Mouse (Mus musculus) right cerebral cortex, postnatal 36 days (tissue): ENCODE data around the gene Tbc1d7.
A peak's percentile ranks its signal among the peaks of the same experiment; 100 is the strongest.

Experiments
- DNase-seq, 2 experiments: peaks; one replicate each; pipeline ENCODE4 v3.0.0; 2022; ENCODE audit warnings: low spot score in 2 of 2, mixed read lengths in 1 of 2

Tbc1d7 gene

DNA sequence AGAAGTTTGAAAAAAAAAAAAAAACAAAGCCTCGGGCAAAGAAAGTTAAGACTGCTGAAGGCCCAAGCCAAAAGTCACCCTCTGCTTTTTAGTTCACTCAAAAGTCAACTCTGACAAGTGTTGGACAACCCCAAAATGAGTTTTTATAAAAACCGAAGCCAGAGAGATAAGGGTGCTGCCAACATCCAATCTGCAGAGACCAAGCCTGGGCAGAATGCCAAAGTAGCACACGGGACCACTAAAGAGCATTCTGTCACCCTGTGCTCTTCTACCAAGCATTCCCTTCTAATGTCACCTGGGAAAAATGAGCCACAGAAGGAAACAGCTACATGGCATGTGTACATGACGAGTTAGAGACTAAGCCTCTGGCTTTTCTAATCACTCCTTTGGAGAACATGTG is 36.8 kb downstream of the Tbc1d7 start:
- DNase-seq: no peak

DNA sequence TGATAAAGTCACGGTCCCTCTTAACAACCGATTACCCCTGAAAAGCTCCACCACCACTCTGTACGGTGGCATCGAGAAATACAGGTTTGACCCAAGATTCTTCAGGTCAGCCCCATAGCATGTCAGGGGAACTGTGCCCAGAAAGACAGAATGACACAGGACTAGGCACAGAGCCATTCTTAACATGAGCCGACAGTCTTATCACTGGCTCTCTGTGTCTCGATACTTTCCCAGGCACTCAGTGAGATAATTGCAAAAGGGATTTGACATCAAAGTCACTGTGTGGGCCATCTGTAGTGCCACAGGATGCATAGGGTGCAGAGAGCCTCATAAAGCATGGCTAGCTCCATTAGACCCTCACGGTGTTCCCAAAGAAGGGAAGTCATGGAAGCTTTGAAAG is 37.9 kb downstream of the Tbc1d7 start:
- DNase-seq: no peak

DNA sequence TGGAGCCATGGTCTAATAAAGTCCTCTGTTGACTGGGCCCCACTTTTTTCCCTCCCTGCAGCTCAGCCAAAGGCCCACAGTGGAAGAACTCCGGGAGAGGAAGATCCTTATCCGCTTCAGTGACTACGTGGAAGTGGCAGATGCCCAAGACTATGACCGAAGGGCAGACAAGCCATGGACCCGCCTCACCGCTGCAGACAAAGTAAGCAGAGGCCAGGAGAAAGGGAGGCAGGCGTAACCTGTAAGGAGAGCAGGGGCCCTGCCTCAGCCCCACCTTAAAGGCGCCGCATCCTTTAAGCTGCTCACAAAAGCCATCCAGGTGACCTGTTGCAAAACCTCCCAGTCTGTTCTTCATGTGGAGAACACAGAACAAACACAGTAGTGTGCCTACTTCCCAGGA is 38.4 kb downstream of the Tbc1d7 start:
- no peak for DNase-seq

DNA sequence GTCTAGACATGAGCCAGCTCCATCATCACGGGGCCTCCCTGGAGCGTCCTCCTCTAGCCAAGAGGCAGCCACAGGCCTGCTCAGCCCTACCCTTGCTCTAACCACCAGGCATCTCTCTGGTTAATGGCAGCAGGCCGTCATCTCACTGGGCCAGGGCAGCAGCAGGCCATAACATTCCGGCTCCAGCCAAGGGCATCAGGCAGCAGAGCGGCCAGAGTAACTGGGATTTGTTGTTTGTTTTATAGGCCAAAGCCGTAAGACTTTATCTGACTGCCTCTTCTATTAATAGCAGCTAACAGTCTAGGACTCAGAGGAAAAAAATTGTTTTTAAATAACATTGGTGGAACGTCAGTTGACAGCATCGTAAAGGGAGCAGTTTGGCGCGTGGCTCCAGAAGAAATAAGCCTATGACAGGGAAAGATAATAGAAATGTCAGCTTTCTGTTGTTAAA is 39.5 kb downstream of the Tbc1d7 start:
- no peak for DNase-seq

DNA sequence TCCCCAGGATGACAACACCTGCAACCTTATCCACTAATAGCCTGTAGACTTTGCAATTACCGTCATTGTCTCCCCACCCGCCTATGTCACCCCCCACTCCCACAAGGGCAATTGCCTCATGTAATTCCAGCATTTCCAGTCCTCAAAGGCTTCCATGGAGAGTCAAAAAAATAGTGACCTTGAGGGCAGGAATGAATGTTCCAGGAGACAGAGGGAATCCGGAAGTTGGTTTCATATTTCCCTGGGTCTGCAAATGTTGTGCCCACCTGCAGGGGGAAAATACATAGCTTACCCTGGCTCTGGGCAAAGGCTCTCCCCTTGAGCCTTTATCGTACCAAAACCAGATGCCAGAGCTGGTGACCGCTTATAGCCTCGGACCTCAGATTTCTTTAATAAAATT is 41.1 kb downstream of the Tbc1d7 start:
- no peak for DNase-seq

DNA sequence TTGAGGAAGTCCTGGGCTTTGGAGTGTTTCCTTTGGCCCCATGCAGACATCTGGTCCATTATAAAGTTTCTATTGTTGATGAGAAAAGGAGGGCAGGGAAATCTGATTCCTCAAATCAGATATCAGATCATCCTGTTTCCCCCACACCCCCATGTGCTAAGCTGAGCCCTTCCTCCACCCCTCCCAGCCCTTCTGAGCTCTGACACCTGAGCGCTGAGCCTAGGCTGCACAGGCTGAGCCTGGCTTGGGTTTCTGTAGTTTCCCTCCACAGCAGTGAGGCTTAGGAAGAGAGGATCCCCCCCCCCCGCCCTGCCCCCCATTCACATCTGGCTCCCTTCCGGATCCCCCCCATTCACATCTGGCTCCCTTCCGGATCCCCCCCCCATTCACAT is 46.6 kb downstream of the Tbc1d7 start:
- no peak for DNase-seq

DNA sequence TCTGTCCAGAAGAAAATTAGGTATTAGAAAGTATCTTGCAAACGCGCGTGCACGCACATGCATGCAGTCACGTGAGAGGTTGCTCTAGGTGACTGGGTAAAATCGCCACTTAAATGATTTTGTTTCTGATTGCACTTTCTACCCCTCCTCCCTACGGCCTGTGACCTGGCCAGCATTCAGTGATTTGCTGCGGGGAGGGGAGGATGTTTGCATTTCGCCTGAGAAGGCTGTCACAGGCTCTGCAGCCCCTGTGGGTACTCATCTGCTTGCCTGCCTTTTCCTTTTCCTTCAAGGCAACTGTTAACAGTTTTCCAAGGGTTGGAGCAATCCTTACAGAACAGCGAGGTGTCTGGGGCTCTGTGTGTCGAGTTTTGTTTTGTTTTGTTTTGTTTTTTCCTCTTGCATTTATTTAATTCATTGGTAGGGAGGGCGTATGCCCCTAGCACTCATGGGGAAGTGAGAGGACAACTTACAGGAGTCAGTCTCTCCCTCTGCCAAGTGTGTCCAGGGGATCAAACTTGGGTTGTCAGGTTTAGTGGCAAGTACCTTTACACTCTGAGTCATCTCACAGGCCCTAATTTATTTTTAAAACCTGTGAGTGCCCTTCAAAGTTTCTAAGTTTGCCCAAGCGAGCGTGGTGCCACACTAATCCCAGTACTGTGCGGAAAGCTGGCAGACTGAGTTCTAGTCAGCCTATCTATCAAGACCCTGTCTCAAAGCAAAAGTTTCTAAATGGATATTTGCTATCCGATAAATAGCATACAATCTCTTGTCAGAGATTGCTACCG is 47.2 kb downstream of the Tbc1d7 start:
- no peak for DNase-seq

DNA sequence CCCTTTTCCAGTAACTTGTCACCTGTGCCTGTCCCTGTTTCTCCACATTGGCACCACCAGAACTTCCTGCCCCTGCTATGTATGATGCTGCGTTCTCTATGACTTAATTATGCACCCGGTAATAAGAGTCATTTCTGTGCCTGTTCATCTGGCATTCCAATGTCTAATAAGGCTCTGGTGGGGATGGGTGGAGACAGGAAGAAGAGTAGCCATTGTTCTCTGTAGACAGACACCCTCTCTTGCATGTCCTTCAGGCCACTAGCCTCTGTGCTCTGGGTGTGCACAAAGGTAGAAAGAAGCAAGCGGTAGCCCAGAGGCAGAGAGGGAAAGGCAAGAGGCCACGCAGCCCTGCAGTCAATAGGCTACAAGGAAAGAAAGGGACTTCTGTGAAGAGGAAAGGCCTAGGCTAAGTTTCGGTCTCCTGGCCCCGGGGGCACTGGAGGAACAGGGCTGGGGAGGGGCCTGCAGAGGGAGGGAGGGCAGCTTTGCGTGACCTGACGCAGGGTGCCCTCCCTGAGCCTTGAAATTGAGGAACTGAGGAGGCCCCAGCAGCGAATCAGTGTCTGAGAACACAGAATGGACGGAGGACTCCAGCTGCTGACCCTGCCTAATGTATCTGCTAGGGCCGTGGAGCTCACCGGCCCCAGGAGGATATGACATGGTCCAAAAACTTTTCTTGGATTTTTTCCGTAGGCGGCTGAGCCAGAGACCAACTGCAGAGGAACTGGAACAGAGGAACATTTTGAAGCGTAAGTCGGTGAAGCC is 48.8 kb downstream of the Tbc1d7 start:
- DNase-seq: no peak

DNA sequence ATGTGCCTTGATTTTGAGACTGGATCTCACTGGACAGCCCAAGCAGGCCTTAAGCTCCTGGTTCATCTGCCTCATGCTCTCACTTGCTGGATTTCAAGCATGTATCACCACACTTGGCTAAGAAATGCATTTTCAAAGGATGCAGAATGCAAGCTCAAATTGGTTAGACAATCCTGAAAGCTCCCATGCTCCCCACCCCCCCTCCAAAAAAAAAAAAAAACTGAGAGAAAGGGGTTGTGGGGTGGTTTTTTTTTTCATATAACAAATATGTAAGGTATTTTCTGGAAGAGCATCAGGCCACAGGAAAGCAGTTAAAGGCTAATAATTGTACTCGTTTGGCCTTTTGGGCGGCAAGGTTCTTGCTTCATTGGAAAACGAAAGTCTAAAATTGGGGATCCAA is 58.2 kb downstream of the Tbc1d7 start:
- DNase-seq: no peak

DNA sequence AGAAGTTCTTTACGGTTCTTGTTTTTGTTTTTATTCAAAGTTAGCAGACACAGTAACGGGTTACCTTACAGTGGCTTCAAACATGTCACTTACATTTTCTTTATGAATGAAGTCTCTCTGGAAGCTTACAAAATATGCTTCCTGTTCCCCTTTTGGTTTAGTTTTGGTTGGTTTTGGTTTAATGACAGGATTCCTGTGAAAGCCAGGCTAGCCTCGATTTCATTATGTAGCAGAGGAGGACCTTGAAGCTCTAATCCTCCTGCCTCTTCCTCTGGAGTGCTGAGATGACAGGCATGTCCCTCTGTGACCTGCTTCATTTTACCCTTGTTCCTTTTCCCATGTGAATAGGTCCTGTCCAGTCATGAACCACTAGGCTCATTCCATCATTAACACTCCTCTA is 58.6 kb downstream of the Tbc1d7 start:
- DNase-seq: no peak

DNA sequence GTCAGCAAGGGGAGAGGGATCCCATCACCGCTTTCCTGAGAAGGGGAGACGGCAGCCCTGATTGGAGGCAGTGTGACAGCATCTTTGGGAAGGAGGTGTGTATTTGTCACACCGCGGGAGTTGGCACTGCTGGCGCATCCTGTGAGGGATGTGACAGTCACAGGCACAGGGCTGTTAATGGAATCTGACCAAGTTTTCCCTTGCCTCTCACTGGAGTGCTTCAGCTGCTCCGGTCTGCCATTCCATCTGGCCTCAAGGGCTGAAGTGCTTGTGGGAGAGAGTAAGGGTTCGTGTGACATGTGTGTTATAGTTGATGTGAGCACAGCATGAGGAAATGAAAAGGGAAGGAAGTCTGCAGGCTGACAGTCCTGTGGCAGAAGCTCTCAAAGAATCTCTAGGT is 59.0 kb downstream of the Tbc1d7 start:
- peak; percentile 57 to 61 for DNase-seq

DNA sequence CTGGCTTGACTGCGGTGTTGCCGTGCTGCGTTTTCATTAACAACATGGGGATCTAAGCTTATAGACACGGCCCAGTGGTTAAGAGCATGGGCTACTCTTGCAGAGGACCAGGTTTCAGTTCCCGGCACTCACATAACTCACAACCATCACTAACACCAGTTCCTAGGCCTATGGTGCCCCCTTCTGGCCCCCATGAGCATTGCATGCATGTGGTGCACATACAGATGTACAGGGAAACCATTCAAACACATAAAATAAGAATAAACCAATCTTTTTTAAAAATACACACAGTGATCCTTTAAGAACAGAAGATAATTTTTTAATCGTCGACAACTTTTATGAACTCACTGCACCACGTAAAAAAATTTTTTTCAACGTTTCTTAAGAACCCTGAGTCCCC is 66.8 kb downstream of the Tbc1d7 start:
- DNase-seq: no peak

DNA sequence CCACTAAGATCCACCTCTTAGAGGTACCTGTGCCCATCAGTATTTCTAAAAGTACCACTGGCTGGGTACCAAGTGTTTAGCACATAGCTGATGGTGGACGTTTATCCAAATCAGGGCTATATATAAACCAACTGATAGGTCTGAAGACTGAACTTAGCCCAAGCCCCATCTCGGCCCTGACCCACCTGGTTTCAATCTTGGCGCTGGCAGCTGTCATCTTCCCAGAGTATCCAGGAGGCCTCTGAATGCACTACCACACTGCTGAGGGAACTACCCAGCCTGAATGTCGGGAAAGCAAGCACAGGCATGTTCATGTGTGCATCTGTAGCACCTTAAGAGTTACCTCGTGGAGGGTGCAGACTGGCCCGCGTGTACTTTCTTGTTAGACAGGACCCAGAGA is 68.4 kb downstream of the Tbc1d7 start:
- DNase-seq: no peak
